ENCODE assay signal across 19 mouse cellular contexts in the genomic region with DNA sequence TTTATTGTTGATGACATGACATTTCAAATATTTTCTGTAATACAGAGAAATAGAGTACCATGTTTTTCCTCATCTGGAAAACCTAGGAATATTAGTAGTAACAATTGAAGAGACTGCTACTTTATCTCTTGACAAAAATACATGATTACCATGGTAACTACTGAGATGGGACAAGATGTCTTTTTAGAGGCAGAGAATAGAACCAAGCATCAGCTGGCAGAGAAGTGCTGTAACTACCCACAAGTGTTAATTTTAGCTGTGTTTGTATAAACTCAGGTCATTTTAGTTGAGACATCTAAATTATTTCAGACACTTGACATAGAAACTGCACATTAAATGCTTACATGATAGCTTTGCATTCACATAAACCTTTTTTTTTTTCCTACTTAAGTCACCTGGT.
"Had no signal": no experiment of that assay in that cellular context is flagged by ENCODE, and none has a peak within 500 bp of the region (broad histone marks: within the 10 kb centered on the region; RNA-seq: fewer than 3 reads in every experiment).

No protein-coding gene starts in this region.

- DNase-seq: kidney, adult 11 months; kidney, adult 8-10 months; kidney, postnatal 14 days; kidney, postnatal 4 days; liver, postnatal 0 days; lung, embryonic 14.5 days; retina, postnatal 1 day; thymus, postnatal 25 days had no signal

- H3K27ac ChIP-seq: intestine, embryonic 15.5 days; limb, embryonic 12.5 days; limb, embryonic 15.5 days; liver, embryonic 14.5 days; macrophage; midbrain, embryonic 12.5 days; midbrain, embryonic 15.5 days; neural tube, embryonic 13.5 days; stomach, postnatal 0 days had no signal

- H3K4me3 ChIP-seq: intestine, embryonic 15.5 days; limb, embryonic 12.5 days; limb, embryonic 15.5 days; midbrain, embryonic 12.5 days; midbrain, embryonic 15.5 days; myocyte; neural tube, embryonic 13.5 days had no signal

- ATAC-seq: intestine, embryonic 15.5 days; liver, postnatal 0 days; lung, postnatal 0 days; midbrain, embryonic 15.5 days had no signal
